Mouse (Mus musculus) mesoderm, embryonic 11.5 days (tissue): ENCODE results near the gene Hmga1b.
"Not testable (repeated sequence)": the region's sequence is repeated elsewhere in the genome, so short reads cannot be mapped to it uniquely, and the experiment has no call there.

Experiments
- DNase-seq: peaks from one replicate; pipeline ENCODE4 v3.0.0-alpha.2; 2012; ENCODE audit warnings: low read depth, low spot score

Hmga1b gene

DNA sequence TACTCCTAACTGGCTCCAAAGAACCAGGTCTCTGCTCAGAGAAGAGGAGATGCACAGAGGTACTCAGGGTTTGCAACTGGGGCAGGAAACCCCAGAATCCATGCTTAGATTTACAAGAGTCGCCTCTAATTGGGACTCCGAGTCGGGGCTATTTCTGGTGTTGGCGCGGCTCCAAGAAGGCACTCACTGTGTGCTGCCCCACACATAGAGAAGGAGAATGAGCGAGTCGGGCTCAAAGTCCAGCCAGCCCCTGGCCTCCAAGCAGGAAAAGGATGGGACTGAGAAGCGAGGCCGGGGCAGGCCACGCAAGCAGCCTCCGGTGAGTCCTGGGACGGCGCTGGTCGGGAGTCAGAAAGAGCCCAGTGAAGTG lies at the start of gene Hmga1b:
Hmga1b (plus strand) TSS at position 123 of the 370 bp plus-strand sequence.
- DNase-seq: not testable (repeated sequence)

DNA sequence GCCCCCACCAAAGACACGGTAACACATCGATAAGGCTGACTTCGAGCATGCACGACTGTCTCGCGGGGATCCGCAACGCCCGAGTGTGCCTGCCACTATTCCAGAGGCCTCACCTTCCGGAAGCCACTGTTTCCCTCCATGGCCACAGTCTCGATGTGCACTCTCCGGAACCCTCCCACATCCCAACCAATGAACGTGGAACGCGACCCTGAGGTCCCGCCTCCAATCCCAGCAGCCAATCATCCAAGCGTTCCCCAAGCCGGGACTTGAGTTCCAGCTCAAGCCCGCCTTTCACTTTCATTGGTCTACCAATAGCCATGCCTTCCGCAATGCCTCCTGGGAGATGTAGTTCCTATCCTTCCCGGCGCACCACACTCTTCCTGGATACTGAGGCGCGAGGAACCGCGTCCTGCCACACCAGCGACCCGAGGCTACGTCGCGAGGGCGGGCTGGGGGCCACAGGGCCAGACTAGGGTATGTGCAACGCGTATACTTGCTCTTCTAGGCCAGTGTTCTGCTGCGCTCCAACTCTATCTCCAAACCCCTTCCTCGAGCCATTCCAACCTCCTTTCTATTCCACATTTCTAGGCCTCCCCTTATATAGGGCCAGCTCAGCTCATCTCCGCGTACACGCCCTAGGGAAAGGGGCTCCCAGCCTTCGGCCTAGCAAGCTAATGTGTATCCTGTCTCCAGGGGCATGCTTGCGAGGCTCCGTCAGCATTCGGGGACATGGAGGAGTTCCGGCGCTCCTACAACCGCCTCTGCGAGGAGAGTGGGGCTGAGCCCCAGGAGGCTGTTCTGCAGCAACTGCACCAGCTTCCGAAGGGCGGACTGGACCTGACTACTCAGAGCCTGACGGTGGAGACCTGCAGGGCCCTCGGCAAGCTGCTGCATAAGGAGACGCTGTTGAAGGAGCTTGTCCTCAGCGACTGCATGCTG lies 48.7 kb upstream of the Hmga1b start, which contains the start of the genes Cenpx and Lrrc45:
Cenpx (minus strand) TSS at position 159 of the 939 bp plus-strand sequence.
Lrrc45 (plus strand) TSS at position 346 of the 939 bp plus-strand sequence.
- DNase-seq: peak; percentile 99

DNA sequence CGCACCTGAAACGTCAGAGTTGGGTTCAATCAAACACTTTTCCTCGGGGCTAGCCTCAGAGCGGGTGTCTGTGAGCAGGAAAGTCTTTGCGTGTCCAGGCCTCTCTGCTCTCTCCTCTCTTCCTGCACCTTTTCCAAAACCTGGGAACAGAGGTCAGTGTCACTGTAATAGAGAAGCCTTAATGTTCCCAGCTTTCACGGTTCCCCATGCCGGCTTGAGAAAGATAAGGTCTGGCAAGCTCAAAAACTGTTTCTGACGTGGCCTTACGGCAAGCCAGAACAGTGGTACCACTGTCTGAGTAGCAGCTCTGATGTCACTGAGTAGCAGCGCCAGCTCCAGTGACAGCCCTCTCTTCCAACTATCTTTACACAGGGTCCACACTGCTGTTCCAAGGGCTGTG lies 48.0 kb upstream of the Hmga1b start:
- no peak for DNase-seq

DNA sequence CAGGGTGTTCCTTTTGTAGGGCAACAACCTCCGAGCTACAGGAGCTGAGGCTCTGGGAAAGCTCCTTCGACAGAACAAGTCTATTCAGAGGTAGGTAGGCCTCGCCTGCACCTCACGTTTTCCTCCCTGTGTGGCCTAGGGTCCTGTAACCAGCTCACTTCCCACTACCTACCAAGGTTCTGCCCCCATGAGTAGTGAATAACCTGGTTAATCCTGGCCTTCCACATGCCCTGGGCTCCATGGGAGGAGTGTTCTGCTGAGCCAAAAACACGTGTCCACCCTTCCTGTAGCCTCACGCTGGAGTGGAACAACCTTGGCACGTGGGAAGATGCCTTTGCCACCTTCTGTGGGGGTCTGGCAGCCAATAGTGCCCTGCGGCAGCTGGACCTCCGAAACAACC lies 47.5 kb upstream of the Hmga1b start:
- DNase-seq: no peak

DNA sequence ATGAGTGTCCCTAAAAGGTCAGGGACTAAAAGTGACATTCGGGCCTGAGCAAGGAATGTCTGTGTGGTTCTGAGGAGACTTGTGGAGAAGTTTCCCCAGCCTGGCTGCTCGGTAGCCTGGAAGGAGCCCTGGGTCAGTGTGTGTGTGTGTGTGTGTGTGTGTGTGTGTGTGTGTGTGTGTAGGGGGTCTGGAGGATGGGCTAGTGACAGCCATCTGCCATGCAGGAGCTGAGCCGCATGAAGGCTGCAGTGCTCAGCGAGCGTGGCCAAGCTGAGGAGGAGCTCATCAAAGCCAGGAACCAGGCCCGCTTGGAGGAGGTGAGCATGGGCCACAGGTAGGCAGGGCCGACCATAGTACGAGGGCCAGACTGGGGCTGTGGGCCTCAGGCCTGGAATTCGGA lies 43.4 kb upstream of the Hmga1b start:
- no peak for DNase-seq

DNA sequence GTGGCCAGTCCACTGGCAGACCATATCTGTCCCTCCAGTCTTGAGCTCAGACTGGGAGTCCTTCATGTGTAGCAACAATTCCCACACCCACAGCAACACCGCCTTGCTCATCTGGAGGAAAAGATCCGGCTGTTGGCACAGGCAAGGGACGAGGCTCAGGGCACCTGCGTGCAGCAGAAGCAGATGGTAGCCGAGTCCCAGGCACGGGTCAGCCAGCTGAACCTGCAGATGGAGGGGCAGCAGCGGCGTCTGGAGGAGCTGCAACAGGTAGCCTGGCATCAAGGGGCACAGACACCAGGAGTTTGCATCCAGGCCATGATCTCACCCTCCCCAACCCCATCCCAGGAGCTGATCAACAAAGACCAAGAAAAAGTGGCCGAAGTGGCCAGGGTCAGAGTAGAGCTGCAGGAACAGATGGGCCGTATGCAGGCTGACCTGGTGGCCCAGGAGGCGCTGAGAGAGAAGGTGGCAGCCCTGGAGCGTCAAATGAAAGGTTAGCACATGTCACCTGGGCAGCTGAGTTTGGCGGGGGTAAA lies 42.7 kb upstream of the Hmga1b start:
- no peak for DNase-seq

DNA sequence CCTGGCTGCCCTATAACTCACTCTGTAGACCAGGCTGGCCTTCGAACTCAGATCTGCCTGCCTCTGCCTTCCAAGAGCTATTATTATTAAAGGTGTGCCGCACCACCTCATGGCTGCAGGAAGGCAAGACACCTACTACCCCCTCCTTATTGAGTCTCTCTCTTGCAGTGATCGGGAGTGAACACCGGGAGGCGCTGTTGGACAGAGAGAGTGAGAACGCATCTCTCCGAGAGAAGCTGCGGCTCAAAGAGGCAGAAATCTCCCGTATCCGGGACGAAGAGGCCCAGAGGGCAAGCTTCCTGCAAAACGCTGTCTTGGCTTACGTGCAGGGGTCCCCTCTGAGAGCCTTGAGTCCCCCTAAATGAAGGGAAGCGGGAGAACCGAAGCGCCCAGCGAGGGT lies 42.1 kb upstream of the Hmga1b start:
- peak; percentile 94 for DNase-seq

DNA sequence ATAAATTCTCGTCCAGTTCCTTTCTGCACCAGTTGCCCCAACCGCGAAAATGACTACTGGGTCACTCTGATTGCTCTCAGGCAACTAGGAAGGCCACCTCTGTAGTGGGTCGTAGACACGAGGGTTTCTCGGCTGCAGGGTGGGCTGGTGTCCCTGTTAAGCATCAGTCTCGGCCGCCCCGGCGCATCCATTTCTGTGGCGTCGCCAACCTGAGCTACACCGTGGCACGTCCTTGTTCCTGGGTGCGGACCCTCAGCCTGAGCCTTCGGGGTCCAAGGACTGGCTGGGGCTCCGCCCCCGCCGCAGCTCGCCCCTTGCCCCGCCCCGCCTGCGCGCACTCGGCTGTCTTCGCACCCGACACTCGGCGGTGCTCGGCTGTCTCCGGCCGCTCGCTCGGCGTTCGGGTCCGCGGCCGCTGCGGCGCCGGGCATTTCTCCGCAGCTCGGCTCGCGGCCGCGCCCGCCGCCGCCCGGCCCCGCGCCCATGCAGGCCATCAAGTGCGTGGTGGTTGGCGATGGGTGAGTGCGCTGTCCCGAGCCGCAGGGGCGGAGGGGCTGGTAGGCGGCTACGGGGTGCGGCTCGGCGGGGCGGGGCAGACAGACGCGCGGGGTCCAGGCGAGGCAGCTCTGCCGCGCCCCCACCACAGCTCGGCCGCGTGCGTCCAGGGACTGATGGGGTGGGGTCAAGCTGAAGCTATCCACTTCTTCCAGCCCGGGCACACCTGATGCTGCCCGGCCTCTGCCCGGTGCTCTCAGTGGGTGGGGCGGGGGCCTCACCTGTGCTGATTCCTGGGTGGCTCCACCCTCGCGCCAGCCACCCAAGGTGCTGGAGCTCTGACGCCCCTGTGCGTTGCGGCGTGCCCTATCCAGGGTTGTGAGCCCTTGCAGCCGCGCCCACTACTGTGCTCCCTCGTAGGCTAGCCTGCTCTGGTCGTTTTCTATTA lies 41.2 kb upstream of the Hmga1b start, which contains the start of gene Rac3:
Rac3 (plus strand) TSS at position 347 of the 943 bp plus-strand sequence.
- DNase-seq: peak; percentile 80

DNA sequence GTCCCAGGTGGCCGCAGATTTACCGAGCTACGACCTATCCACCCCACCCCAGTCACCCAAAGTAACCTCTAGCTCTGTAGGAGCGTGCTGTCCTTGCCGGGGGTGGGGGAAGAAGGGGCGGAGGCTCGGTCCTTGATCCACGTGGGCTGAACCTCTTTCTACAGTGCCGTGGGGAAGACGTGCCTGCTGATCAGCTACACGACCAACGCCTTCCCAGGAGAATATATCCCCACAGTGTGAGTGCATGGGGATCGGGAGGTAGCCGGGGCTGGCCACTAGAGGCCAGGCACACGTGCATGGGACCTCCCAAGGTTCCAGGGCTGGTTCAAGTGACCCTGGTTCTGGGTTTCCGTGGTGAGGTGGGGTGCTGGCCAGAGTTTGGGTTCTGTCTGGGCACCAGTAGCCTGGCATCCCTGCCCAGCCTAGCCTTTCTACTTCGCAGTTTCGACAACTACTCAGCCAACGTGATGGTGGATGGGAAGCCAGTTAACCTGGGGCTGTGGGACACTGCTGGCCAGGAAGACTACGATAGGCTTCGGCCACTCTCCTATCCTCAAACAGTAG lies 40.4 kb upstream of the Hmga1b start:
- no peak for DNase-seq

DNA sequence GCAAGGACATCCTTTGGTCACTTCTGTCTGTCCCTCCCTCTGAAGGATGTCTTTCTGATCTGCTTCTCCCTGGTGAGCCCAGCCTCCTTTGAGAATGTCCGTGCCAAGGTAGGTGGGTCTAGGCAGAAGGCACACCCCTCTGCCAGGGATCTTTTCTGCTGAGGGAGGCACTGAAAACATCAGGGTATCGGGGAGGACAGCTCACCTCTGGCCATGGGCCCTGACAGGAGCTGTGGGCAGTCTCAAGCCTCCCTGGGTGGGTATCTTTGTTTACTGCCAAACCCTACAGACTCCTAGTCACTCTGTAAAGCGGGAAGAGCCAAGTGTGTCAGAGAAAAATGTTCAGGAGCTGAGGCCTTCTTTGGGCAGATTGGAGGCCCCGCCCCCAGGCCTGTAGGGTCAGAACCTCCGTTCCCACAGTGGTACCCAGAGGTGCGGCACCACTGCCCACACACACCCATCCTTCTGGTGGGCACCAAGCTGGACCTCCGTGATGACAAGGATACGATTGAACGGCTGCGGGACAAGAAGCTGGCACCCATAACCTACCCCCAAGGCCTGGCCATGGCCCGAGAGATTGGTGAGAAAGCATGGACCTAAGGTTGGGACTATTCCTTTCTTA lies 39.7 kb upstream of the Hmga1b start:
- DNase-seq: no peak

DNA sequence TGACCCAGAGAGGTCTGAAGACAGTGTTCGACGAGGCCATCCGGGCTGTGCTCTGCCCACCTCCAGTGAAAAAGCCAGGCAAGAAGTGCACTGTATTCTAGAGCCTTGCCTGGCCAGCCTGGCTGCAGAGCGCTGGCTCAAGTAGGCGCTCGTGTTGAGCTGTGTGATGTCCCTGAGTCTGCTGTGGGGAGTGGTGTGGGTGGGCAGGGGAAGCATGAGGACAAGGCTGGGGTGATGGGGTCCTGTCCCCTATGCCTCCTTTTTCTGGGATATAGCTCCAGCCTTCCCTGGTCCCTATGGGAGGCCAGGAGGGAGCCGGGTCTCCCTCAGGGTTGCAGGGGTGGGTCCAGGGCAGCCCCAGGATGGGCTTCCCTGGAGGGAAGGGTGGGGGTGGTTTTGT lies 39.1 kb upstream of the Hmga1b start:
- DNase-seq: no peak

DNA sequence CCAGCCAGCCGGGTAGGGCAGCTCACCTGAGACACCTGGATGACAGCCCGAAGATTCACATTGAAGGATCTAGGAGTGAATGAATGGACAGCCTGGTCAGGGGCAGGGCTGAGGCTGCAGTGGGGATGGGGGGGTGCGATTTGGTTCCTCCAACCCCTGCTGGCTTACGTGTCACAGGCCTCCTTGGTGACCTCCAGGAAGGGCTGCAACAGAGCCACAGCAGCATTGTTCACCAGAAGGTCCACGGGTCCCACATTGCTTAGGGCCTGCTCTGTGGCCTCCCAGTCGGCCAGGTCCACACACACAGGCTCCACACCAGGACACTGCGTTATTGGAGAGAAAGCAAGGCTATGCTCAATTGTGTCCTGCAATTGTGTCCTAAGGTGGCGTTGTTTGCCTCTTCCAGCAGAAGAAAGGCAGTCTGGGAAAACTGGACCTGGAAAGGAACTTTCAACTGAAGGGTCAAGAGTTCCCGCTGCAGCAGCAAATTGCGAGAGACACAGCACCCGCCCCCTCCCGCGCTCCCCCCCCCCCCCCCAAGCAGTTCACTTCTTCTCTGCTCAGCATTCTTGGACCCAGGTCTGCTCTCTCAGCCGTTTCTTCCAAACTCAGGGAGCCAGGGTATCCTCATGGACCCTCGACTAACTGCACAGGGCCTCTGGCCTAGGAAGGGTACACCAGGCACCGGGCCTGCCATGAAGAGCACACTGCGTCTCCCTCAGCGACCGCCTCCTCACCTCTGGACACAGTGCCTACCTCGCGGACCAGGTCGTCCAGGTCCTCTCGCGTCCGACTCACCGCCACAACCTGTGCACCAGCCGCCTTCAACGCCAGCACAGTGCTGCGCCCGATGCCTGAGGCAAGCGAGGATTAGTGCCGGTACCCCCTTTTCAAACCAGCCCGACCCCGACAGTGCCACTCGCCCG lies 36.1 kb upstream of the Hmga1b start:
- DNase-seq: no peak

DNA sequence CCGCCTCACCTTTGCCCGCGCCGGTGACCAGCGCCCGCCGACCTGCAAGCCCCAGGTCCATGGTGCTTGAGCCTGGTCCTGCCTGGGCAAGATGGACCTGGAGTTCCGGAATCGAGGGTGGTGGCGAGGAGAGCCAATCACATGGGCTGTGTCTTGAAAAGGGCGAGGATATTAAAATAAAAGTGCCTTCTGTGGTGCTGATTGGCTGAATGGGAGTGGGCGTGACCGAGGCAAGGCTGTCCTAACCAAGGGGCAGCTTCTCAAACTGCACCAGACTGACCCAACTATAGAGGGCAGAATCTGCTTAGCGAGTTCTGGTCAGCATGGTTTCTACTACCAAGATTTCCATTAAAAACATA lies 35.4 kb upstream of the Hmga1b start, which contains the start of gene Dcxr:
Dcxr (minus strand) TSS at position 113 of the 359 bp plus-strand sequence.
- peak; percentile 93 for DNase-seq

DNA sequence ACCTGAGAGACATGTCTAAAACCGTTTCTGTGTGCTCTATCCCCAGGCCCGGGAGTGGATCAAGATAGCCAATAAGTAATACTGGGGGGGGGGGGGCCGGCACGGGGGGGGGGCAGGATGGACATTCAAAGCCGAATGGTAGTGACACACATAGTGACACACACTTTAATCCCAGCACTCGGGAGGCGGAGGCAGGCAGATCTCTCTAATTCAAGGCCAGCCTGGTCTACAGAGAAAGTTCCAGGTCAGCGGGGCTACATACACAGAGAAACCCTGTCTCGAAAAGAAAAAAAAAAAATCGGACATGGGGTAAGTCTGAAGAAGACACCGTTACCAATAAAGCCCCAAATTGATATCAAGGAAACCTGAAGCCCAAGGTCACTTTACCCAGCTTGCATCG lies 35.0 kb upstream of the Hmga1b start:
- no peak for DNase-seq

DNA sequence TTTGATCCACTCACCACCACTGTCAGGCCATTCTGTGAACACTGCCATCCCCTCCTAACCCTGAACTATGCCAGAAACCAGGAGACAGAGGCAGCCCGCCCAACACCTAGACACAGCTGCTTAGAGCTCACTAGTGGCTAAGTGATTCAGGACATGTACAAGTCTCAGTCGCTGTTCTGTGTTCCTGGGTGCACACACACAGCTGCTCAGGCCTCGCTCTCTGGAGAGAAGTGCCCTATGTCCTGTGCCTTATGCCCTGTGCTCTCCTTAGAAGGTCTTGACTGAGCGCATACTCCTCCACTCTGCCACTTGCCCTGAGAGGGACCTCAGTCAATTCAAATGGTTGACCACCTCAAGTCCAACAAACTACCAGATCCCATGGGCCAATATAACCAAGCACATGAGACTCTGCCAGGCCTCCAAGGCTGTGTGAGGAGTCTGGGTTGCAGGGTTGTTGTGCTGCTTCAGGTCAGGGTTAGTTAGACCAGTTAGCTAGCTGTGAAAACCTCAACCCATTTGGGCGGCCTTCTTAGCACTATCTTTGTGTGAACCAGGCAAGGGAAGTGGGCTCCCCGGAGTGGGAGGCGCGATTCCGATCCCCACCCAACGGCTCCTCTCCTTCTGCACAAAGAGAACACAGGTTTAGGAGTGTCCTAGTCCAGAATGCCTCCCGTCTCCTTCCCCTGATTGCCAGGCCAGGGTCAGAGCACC lies 33.9 kb upstream of the Hmga1b start:
- no peak for DNase-seq

DNA sequence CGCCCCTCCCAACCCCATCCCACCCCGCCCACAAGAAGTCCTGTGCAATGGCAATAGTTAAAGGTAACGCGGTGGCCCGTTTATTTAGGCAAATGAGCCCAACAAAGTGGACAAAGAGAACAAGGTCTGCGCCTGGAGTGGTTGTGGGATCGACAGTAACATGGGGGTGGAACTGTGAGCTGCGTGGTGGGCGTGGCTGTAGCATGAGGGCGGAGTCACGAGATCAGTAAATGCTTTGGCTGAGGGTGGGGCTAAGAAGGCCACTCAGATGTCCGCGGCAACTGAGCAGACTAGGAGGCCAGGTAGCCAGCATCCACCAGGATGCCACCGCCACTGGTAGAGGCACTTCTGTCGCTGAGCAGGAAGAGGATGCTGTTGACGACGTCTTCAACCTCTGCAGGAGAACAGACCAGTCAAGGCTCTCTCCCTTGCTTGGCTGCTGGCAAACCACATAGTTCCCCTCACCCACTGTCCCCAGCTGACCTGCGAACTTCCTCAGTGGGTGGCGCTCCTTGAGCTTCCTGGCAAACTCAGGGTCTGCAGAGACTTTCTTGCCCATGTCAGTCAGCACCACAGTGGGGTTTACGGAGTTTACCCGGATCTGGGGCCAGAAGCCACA lies 33.1 kb upstream of the Hmga1b start:
- peak; percentile 77 for DNase-seq

DNA sequence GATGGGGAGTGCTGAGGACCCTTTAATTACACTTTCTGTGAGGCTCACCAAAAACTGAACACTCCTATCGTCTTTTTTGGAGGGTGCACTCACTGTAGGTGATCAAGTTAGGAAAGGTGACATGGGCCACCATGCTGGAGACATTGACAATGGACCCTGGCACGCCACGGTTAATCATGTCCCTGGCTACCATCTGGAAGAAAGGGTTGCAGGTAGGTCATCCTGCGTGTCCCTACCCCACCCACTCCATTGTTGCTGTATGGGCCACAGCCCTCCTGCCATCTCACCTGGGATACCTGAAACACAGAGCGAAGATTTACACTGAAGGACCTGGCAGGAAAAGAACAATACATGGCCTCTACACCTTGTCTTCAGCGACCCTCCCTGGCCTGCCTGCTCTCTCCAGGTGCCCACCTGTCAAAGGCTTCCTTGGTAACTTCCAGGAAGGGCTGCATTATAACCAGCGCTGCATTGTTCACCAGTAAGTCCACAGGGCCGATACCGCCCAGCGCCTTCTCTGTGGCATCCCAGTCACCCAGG lies 32.2 kb upstream of the Hmga1b start:
- DNase-seq: no peak

DNA sequence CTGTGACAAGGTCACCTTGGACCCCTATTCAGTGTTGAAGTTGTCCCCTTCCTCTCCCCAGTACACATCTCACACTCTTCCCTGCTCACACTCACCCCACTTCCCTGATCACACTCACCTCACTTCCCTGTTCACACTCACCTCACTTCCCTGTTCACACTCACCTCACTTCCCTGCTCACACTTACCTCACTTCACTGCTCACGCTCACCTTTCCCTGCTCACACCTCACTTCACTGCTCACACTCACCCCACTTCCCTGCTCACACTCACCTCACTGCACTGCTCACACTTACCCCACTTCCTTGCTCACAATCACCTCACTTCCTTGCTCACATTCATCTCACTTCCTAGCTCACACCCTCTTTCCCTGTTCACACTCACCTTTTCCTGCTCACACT lies 31.2 kb upstream of the Hmga1b start:
- DNase-seq: no peak
